Mouse (Mus musculus) 3134 (cell line): ENCODE measurements at regions not wholly inside any gene's neighbourhood (a gene's known extent, or its start where the extent isn't known, plus 50 kb on each side); places are given as distances from the start of the nearest gene placed in this dataset.

Source experiments
- DNase-seq: peaks from one replicate; pipeline ENCODE4 v3.0.0-alpha.2; 2011; ENCODE audit warnings: low spot score; ENCODE audit not compliant: insufficient read length; ENCODE audit errors: extremely low read depth

DNA sequence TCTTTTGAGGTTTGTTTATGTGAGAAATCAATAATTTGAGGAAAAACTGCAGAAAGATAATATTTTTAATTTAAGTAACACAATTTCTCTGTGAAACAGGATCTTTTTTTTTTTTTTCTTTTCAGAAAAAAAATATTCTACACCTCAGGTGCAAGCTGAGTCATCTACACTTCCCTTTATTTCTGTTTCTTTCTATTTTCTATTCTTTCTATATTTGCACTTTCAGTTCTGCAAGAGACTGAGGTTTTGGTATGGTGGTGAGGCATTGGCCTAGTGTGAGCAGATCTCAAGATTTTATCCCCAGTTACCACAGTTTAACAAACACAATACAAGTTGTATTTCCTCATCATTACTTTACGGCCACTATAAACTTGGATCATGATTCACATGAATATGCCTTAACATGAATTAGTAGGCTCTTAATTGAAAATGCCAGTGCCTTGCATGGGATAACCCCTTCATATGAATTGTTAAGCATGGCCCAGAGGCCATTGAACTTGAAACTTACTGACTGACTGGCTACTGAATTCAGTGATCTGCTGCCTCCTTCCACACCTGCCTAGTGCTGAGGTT, 1278.1 kb downstream of the Stim2 start:
- no peak for DNase-seq

DNA sequence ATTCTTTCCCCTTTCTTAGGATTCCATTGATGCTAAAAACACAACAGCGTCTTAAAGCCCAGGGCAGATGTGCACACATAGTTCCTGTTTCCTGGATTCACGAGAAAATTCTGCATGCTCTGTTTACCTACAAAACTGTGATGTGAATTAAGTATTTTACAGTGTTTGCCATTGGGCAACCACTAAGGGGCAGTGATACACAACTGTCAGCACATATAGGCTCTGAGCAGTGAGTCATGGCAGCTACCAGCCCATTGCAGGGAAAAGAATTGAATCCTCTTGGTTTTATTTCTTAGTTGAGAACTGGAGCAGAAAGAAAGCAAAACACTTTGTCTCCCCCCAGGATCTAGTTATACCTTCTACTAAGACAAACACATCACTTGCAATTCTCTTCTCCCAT, 1295.0 kb downstream of the Stim2 start:
- no peak for DNase-seq

DNA sequence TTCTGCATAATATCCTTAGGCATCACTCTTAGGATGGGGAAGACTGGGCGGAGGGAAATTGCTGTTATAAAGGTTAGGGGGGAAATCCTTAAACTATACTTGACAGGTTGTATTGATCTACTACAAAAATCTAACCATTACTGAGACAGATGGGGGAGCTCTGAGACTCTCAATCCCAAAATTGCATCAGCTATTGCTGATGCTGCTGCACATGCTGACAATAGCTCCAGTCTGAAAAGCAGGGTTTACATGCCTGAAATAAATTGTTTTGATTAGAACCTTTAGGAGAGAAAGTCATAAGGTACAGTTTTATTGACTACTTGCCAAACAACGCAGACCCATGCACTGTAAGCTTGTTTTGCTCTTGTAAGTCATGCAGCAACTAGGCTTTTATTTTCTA, 1295.7 kb downstream of the Stim2 start:
- DNase-seq: no peak

DNA sequence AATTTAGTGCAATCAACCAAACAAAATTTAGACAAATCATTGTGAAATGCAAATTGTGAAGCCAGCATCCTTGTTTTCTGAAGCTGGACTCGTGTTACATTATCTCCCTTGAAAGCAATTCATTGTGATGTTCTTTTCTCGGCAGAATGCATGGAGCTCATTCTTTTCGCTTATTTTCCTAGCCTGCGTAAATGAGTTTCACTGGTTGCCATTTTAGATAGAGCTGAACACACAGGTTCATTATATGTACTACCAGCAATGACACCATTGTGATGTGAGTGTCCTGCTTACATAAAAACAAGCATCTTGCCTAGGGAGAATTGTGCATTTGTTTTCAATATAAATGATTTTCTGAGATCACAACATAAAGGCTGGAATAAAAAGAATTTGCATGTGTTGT, 1296.5 kb downstream of the Stim2 start:
- no peak for DNase-seq

DNA sequence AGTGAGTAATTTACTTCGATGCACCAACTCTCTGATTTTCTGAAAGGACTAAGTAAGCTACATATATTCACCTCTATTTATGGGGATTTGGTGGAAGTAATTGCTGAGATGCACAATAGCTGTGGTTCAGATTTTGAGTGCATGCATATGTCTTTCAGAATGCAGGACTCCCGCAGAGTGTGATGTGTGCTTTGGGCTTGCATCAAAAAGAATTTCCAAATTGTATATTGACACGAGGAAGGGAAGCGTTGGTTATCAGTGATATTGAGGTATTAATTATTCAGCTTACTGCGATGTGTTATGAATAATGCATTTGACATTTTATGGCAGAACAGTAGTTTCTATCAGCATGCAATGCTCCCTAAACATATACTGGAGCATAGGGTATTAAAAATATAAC, 1303.2 kb downstream of the Stim2 start:
- no peak for DNase-seq

DNA sequence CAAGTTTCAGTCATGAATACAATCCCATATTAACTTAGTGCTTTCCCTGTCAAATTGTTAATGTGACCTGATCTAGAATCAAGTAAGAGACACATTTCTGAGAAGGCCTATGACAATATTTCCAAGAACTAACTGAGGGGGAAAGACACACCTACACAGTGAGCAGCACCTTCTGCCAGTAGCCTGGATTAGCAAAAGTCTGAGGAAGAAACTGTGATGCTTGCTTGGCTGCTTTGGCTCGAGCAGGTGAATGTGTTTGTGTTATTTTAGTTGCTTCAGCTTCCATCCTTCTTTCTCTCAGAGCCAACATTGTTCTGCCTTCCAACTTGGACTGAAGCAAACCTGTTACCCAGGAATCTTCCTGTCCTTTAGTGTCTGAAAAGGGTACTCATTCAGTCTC, 1347.7 kb downstream of the Stim2 start:
- DNase-seq: no peak

DNA sequence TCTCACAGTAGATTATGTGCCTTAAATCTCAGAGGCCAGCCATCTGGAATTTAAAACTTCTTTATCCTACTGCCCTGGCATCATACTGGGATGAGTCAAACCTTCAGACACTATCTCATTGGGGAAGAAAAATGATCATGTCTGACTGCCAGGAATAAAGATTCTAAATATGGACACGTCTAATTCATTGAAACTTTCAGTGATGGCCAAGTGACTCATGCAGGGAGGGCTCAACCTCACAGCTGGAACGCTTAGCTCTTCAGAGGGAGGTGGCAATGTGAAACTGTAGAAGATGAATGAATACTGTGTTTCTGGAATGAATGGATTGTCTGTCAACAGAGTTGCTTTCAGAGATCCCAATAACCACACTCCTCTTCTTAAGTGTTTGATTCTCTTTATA, 1357.2 kb downstream of the Stim2 start:
- DNase-seq: peak; percentile 1

DNA sequence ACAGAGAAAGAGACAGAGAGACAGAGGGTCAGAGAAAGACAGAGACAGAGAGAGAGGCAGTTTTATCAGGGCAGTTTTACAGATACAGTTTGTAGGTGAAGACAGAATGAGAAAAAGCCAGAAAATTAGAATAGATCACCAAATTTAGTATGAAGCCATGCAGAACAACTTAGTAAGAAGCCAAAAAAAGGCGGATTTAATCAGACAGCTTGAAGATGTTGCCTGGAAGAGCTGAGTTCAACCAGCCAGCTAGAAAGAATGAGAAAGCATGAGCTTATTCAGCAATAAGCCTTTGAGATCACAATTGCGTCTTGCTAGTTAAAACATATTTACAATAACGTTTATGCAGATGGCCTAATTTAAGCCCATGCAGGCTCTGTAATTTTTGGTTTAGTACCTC, 1376.0 kb downstream of the Stim2 start:
- no peak for DNase-seq

DNA sequence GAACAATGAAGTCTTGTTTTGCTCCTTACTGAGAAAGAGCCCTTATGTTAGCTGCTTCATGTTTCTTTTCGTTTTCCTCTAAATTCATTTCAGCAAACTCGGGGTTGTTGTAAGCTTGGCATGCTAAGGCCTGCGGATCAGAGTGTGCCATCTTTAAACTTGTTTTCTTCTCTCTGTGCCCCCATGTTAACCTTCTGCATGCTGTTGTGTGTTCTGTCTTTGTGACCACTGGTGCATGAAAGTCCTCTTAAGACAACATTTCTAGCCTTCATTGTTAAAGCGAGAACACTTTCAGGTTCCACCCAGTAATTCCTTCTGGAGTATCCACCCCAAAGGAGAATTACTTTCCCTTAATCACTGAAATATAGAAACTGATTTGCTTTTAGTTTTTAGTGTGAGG, 1392.5 kb downstream of the Stim2 start:
- DNase-seq: no peak

DNA sequence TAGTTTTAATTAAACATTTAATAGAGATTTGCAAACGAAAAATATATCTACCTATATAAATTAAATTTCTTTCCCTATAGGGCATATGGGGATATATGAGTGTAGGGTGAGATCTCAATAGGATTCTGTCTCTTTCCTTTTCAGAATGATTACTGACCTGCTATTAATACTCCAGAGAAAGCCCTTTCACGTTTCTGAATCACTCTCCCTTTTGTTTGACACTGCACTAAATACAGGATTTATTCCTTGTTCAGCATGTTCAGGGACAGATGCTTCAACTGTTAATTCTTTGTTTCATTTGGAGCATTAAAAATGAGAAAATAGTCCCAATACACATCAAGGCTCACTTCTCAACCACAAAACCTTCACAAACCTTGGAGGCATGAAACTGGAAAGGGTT, 1397.7 kb downstream of the Stim2 start:
- no peak for DNase-seq

DNA sequence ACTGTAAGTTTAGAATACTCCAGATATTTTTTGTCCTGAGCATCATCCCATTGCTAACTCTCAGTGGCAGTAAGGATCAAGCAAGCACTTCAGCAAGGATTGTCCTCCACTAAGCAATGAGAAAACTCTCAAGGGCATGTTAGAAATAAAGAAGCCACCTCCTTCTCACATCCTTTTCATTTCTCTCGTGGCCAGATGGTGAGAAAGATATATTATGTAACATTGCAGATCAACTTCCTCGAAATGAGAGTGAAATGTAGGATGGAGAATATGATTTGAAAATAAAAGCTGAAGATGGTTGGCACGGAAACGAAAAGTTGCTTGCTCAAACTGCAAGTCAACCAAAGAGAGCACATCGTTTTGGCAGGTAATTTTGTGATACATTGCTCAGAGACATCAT, 1417.8 kb downstream of the Stim2 start:
- DNase-seq: no peak

DNA sequence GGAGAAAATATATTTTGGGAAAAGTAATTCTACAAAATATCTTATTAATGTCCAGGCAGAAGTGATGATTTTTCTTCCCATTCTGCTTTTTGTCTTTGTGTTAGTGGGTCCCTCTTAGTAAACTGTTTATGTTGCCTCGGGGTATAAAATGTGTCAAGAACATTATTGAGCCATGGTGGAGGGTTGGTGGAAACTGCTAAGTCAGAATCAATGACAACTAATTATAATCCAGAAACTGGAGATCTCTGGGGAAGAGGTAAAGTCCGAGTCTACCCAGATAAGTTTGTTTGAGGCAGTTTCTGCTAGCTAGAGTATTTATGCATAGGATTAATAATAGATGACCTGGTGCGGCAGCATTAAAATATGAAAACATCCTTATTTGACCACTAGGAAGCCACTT, 1440.9 kb downstream of the Stim2 start:
- no peak for DNase-seq

DNA sequence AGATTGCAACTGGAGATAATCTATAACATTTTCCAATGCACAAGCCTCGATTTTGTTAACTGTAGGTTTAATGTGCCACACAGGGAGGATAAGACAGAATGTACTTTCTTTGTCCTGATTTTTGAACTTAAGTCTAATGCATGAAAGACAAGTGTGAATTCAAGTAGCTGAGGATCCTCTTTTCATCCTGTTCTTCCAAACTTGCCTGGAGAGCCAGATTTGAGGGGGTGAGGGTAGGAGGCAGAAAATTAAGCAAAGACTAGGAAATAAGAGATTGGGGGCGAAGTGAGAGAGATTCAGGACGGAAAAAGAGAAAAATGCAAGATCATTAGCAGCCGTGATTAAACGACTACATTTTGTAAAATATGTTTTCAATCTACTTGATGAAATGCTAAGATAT, 1450.8 kb downstream of the Stim2 start:
- no peak for DNase-seq
